Mouse (Mus musculus): Measurements from ENCODE around the gene Gm20422.
"Not testable (repeated sequence)": the region's sequence is repeated elsewhere in the genome, so short reads cannot be mapped to it uniquely, and the experiment has no call there.

Gene Gm20422

DNA sequence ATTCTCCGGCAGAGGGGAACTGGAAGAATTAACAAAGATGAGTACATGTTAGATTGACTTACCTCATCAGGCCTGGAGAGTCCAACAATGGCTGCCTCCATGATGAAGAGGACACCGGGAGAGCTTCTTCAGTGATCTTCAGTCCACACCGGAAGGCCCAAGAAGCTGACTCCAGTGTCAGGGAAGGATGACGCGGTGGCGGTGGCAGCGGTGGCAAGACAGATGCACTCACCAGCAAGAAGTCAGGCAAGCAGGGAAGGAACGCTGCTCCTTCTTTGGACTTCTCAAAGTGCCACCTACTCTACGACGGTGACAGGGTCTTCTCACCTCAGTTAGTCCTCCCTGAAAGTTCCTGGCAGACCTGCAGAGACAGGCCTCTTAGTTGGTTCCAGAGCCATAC is 64.1 kb downstream of the Gm20422 start, which contains the start of gene Zfp869:
TSS of gene Zfp869 (minus strand) at position 101 of the 400 bp plus-strand sequence.
- in situ Hi-C loops (cut with MseI, MboI): not testable (repeated sequence)

- in situ Hi-C loops (cut with MseI, MboI): no loop called here
These were observed 72.9 kb downstream of the Gm20422 start for GRCm38 (mm10) chr8:69701810-69702209.

Data from mouse trophoblast stem cell (cell line).